Mouse (Mus musculus) MEL (cell line): Measurements from ENCODE around the gene Kcna5. TPM values are rescaled to one million over a fixed set of nuclear protein-coding genes. Genes with fewer than 3 reads are reported as not detected.

ENCODE experiments used
- DNase-seq: peaks from one replicate; pipeline ENCODE4 v3.0.0; 2011; ENCODE audit warnings: low read depth, low spot score
- H3K27ac ChIP-seq: 2 replicates; pipeline ENCODE4 v1.5.1; 2012; ENCODE audit warnings: low read depth, mild to moderate bottlenecking, control low read depth, low read length, moderate library complexity; ENCODE audit not compliant: control insufficient read depth
- H3K27me3 ChIP-seq, 2 experiments: fragments of 150-350 bp in 1 of 2; sonication (generic) in 1 of 2; 2 replicates each; pipeline ENCODE4 v1.6.1; 2012; ENCODE audit warnings: low read length in 2 of 2, mild to moderate bottlenecking in 2 of 2, improper control_type of control experiment in 1 of 2, moderate library complexity in 1 of 2; ENCODE audit not compliant: insufficient read depth in 2 of 2, control insufficient read depth in 1 of 2
- H3K36me3 ChIP-seq, 2 experiments: 2 replicates each; pipeline ENCODE4 v1.6.1; 2012 to 2014; ENCODE audit warnings: low read length in 2 of 2, improper control_type of control experiment in 1 of 2, inconsistent platforms in 1 of 2, mild to moderate bottlenecking in 1 of 2; ENCODE audit not compliant: insufficient read depth in 2 of 2, control insufficient read depth in 1 of 2
- H3K4me1 ChIP-seq, 2 experiments: fragments of 150-350 bp in 1 of 2; sonication (generic) in 1 of 2; 2 replicates each; pipeline ENCODE4 v1.6.1; 2012; ENCODE audit warnings: low read length in 2 of 2, improper control_type of control experiment in 1 of 2, mild to moderate bottlenecking in 1 of 2; ENCODE audit not compliant: insufficient read depth in 2 of 2, control insufficient read depth in 1 of 2
- H3K4me3 ChIP-seq, 2 experiments: fragments of 150-350 bp in 1 of 2; sonication (generic) in 1 of 2; 2 replicates each; pipeline ENCODE4 v1.5.1; 2012; ENCODE audit warnings: low read depth in 2 of 2, low read length in 2 of 2, mild to moderate bottlenecking in 2 of 2, moderate library complexity in 2 of 2, control low read depth in 1 of 2, improper control_type of control experiment in 1 of 2; ENCODE audit not compliant: control insufficient read depth in 1 of 2, insufficient read depth in 1 of 2
- H3K79me2 ChIP-seq: 2 replicates; pipeline ENCODE4 v1.6.1; 2012; ENCODE audit warnings: mild to moderate bottlenecking, low read length, moderate library complexity; ENCODE audit not compliant: control insufficient read depth, poor library complexity, insufficient read depth
- H3K9ac ChIP-seq: 2 replicates; pipeline ENCODE4 v1.6.1; 2012; ENCODE audit warnings: low read depth, mild to moderate bottlenecking, control low read depth, low read length, moderate library complexity; ENCODE audit not compliant: control insufficient read depth, poor library complexity, severe bottlenecking
- H3K9me3 ChIP-seq: fragments of 150-350 bp; sonication (generic); replicated peaks from 2 replicates; pipeline ENCODE4 v1.6.1; 2012; ENCODE audit warnings: mild to moderate bottlenecking, low read length, improper control_type of control experiment, moderate library complexity; ENCODE audit not compliant: insufficient read depth
- CHD1 ChIP-seq: IDR thresholded peaks from 2 replicates; pipeline ENCODE4 v1.6.1; 2012; ENCODE audit warnings: low read depth, mild to moderate bottlenecking, inconsistent platforms, low read length, improper control_type of control experiment
- CHD2 ChIP-seq: IDR thresholded peaks from 2 replicates; pipeline ENCODE4 v1.6.1; 2011; ENCODE audit warnings: low read length, improper control_type of control experiment
- CTCF ChIP-seq, 3 experiments: IDR thresholded peaks in 2 of 3; conservative IDR thresholded peaks in 1 of 3; 2 replicates each; pipeline ENCODE4 v1.5.1; 2011 to 2012; ENCODE audit warnings: low read length in 3 of 3, low read depth in 2 of 3, mild to moderate bottlenecking in 2 of 3, improper control_type of control experiment in 1 of 3, inconsistent platforms in 1 of 3, mixed read lengths in 1 of 3, moderate library complexity in 1 of 3; ENCODE audit not compliant: control insufficient read depth in 1 of 3, insufficient read depth in 1 of 3, poor library complexity in 1 of 3, severe bottlenecking in 1 of 3
- E2F4 ChIP-seq: IDR thresholded peaks from 2 replicates; pipeline ENCODE4 v1.6.1; 2011; ENCODE audit warnings: low read depth, low read length, improper control_type of control experiment, borderline replicate concordance
- ELF1 ChIP-seq: IDR thresholded peaks from 2 replicates; pipeline ENCODE4 v1.6.1; 2014; ENCODE audit warnings: low read depth, mild to moderate bottlenecking, inconsistent platforms, low read length, improper control_type of control experiment, moderate library complexity
- EP300 ChIP-seq, 2 experiments: IDR thresholded peaks; 2 replicates each; pipeline ENCODE4 v1.6.1; 2011; ENCODE audit warnings: improper control_type of control experiment in 2 of 2, low read length in 2 of 2, low read depth in 1 of 2, mild to moderate bottlenecking in 1 of 2
- ETS1 ChIP-seq: IDR thresholded peaks from 2 replicates; pipeline ENCODE4 v1.6.1; 2012; ENCODE audit warnings: low read depth, mild to moderate bottlenecking, inconsistent platforms, low read length, improper control_type of control experiment, moderate library complexity
- GABPA ChIP-seq: IDR thresholded peaks from 2 replicates; pipeline ENCODE4 v1.6.1; 2012; ENCODE audit warnings: low read depth, mild to moderate bottlenecking, inconsistent platforms, low read length, improper control_type of control experiment, moderate library complexity
- HCFC1 ChIP-seq: IDR thresholded peaks from 2 replicates; pipeline ENCODE4 v1.6.1; 2012; ENCODE audit warnings: low read depth, mild to moderate bottlenecking, inconsistent platforms, low read length, improper control_type of control experiment, moderate library complexity
- JUND ChIP-seq: IDR thresholded peaks from 2 replicates; pipeline ENCODE4 v1.6.1; 2011; ENCODE audit warnings: low read depth, mild to moderate bottlenecking, improper control_type of control experiment, low read length
- KAT2A ChIP-seq: conservative IDR thresholded peaks from 2 replicates; pipeline ENCODE4 v1.6.1; 2012; ENCODE audit warnings: low read depth, low read length, improper control_type of control experiment, inconsistent platforms
- MAFK ChIP-seq: IDR thresholded peaks from 2 replicates; pipeline ENCODE4 v1.6.1; 2011; ENCODE audit warnings: low read depth, mild to moderate bottlenecking, low read length, improper control_type of control experiment, borderline replicate concordance
- MYB ChIP-seq: IDR thresholded peaks from 2 replicates; pipeline ENCODE4 v1.6.1; 2011; ENCODE audit warnings: mild to moderate bottlenecking, low read depth, low read length, improper control_type of control experiment
- POLR2A ChIP-seq, 2 experiments: IDR thresholded peaks; 2 replicates each; pipeline ENCODE4 v1.6.1; 2011 to 2012; ENCODE audit warnings: low read length in 2 of 2, mild to moderate bottlenecking in 2 of 2, control low read depth in 1 of 2, improper control_type of control experiment in 1 of 2, low read depth in 1 of 2, moderate library complexity in 1 of 2; ENCODE audit not compliant: control insufficient read depth in 1 of 2, insufficient read depth in 1 of 2, poor library complexity in 1 of 2
- POLR2AphosphoS2 ChIP-seq: IDR thresholded peaks from 2 replicates; pipeline ENCODE4 v1.6.1; 2011; ENCODE audit warnings: low read length, improper control_type of control experiment
- POLR2AphosphoS5 ChIP-seq: IDR thresholded peaks from 2 replicates; pipeline ENCODE4 v1.6.1; 2012; ENCODE audit warnings: low read depth, borderline replicate concordance, mild to moderate bottlenecking, inconsistent platforms, low read length, moderate library complexity, mixed read lengths
- RCOR1 ChIP-seq: IDR thresholded peaks from 2 replicates; pipeline ENCODE4 v1.6.1; 2012; ENCODE audit warnings: low read depth, mild to moderate bottlenecking, inconsistent platforms, low read length, improper control_type of control experiment
- TBP ChIP-seq: IDR thresholded peaks from 2 replicates; pipeline ENCODE4 v1.8.0; 2011; ENCODE audit warnings: low read depth, low read length, improper control_type of control experiment
- TCF12 ChIP-seq: IDR thresholded peaks from 2 replicates; pipeline ENCODE4 v1.6.1; 2014; ENCODE audit warnings: low read depth, mild to moderate bottlenecking, inconsistent platforms, low read length, improper control_type of control experiment, moderate library complexity
- ZC3H11A ChIP-seq: IDR thresholded peaks from 2 replicates; pipeline ENCODE4 v1.6.1; 2012; ENCODE audit warnings: low read depth, mild to moderate bottlenecking, inconsistent platforms, low read length, improper control_type of control experiment
- ZKSCAN1 ChIP-seq: IDR thresholded peaks from 2 replicates; pipeline ENCODE4 v1.6.1; 2012; ENCODE audit warnings: low read depth, mild to moderate bottlenecking, inconsistent platforms, low read length, improper control_type of control experiment, moderate library complexity
- ZMIZ1 ChIP-seq: IDR thresholded peaks from 2 replicates; pipeline ENCODE4 v1.6.1; 2012; ENCODE audit warnings: low read depth, mild to moderate bottlenecking, inconsistent platforms, low read length, improper control_type of control experiment, moderate library complexity
- polyA plus RNA-seq, 2 experiments: library from polyadenylated mRNA; stranded (reverse) in 1 of 2; unstranded in 1 of 2; fragments of >175 nt in 1 of 2; fragments of >200 nt in 1 of 2; gene quantifications; 2 replicates each; pipeline versions ENCODE4 v1.2.1 to v1.2.4; 2012; ENCODE audit warnings: low replicate concordance in 2 of 2, low read depth in 1 of 2; ENCODE audit not compliant: insufficient read length in 2 of 2, insufficient read depth in 1 of 2, missing spikeins in 1 of 2
- total RNA-seq: library from RNA; depleted of rRNA; stranded (reverse); fragments of 300-350 nt; gene quantifications from 2 replicates; pipeline ENCODE4 v1.2.3, GENCODE M21; 2012; rRNA removed

The Kcna5 gene
- total RNA-seq, result not detected in 2 replicates
- polyA plus RNA-seq, result not detected

DNA sequence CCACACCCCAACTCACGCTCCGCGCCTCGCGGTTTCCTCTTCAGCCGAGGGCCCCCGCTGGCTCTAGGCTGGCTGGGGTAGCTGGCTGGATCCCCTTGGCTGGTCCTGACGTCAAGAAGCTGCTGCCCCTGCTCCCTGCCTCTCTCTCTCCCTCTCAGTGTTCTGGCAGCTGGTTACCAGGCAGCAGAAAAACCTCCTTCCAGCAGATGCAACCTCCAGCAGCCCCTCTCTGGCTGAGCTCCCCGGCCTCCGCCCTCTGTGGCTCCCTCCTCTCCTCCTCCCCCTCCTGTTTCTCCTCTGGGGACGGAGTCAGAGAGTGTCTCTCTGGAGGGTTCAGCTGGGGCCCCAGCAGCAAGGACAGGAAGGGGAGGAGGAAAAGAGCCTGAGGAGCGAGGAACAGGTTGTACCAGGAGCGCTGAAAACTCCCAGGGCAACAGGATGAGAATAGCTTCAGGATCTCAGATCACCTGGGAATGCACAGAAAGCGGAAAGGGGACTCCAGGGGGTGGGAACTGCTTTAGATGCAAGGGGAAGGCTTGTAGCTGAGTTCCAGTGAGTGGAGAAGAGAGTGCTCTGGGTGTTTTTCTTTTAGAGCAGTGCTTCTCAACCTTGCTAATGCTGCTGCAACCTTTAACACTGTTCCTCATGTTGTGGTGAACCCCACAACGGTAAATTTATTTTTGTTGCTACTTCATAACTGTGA lies at the start of gene Kcna5:
Gene Kcna5, minus strand, starts transcription at position 205 of the 703 bp plus-strand sequence.
- H3K9me3 ChIP-seq, result no peaks in the 10 kb centered on the region
- H3K36me3 ChIP-seq, result no peaks in the 10 kb centered on the region
- TF ChIP-seq ZMIZ1 (no peak), KAT2A (no peak), MAFK (no peak), CHD1 (no peak), HCFC1 (no peak), ZKSCAN1 (no peak), ZC3H11A (no peak), JUND (no peak), POLR2AphosphoS5 (no peak), RCOR1 (no peak), CHD2 (no peak), ETS1 (no peak), E2F4 (no peak)
- H3K27me3 ChIP-seq, result no peaks in the 10 kb centered on the region
- H3K4me3 ChIP-seq, result no peak within 1 kb of the TSS
- no peak for DNase-seq
- H3K27ac ChIP-seq, result no peak within 1 kb of the TSS
- no peaks in the 10 kb centered on the region for H3K4me1 ChIP-seq
- H3K9ac ChIP-seq, result no peak within 1 kb of the TSS
- no peaks in the 10 kb centered on the region for H3K79me2 ChIP-seq

DNA sequence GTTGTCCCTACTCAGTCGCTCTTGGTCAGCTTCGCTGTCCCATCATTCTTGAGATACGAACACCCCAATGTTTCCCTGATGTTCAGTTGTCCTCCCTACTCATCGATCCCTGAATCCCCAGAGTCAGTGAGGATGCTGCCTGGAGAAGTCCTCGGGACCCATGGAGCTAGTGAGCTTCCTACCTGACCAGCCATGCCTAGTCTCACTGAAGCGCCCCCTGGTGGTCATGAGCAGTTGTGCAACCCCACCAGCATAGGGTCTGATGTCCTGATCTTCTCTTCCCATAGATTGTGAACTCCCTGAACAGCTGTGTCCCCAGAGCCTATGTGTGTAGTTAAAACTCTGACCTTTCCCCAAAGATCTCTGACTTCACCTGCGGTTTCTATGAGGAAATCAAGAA lies 47.9 kb upstream of the Kcna5 start:
- peak; percentile 18 to 45 (median 43); a peak in 5 of 6 replicates for TF ChIP-seq CTCF (IDR thresholded peaks at IDR 0.05 in 2 of 3, conservative IDR thresholded peaks at IDR 0.05 in 1 of 3; ENCODE audit: control insufficient read depth in 1 of 3, insufficient read depth in 1 of 3, low read depth in 2 of 3, low read length in 3 of 3, poor library complexity in 1 of 3, severe bottlenecking in 1 of 3)
- TF ChIP-seq MAFK, result no peak
- TF ChIP-seq GABPA, result no peak
- Histone ChIP-seq H3K27me3 (no peaks in the 10 kb centered on the region), H3K9ac (no peak overlapping the region), H3K79me2 (no peaks in the 10 kb centered on the region), H3K4me3 (no peak overlapping the region), H3K27ac (no peak overlapping the region), H3K4me1 (no peaks in the 10 kb centered on the region), H3K36me3 (no peaks in the 10 kb centered on the region), H3K9me3 (no peaks in the 10 kb centered on the region)
- peak; percentile 3 for DNase-seq

DNA sequence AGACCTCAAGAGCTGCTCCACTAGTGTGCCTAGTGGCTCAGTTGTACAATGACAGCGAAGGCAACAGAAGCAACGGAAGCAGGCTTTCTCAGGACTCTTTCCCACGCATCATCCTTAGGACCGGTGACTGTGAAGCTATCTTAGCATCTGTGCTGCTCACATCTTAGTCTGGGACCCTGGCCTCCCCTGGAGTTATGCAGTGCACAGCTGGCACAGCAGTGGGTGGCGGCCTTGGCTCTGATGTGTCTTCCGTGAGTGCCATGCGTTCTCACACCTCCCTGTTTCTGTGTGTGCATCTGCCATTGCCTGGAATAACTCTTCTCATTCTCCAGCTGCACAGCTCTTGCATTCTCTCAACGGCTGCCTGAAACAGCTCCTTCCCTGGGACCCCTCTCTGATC lies 46.4 kb upstream of the Kcna5 start:
- Histone ChIP-seq H3K27ac (no peak overlapping the region), H3K27me3 (no peaks in the 10 kb centered on the region), H3K4me3 (no peak overlapping the region), H3K4me1 (no peaks in the 10 kb centered on the region), H3K36me3 (no peaks in the 10 kb centered on the region), H3K9ac (no peak overlapping the region), H3K9me3 (no peaks in the 10 kb centered on the region), H3K79me2 (no peaks in the 10 kb centered on the region)
- TF ChIP-seq POLR2A (IDR thresholded peaks at IDR 0.05; ENCODE audit: control insufficient read depth in 1 of 2, insufficient read depth in 1 of 2, low read depth in 1 of 2, low read length in 2 of 2, poor library complexity in 1 of 2), result no peak
- no peak for TF ChIP-seq TCF12
- TF ChIP-seq HCFC1, result no peak
- no peak for TF ChIP-seq ZKSCAN1
- TF ChIP-seq ELF1, result no peak
- no peak for TF ChIP-seq MYB
- no peak for TF ChIP-seq RCOR1
- TF ChIP-seq EP300 (IDR thresholded peaks at IDR 0.05; ENCODE audit: low read depth in 1 of 2, low read length in 2 of 2), result no peak
- TF ChIP-seq POLR2AphosphoS2, result no peak
- no peak for TF ChIP-seq TBP
- TF ChIP-seq CTCF (IDR thresholded peaks at IDR 0.05 in 2 of 3, conservative IDR thresholded peaks at IDR 0.05 in 1 of 3; ENCODE audit: control insufficient read depth in 1 of 3, insufficient read depth in 1 of 3, low read depth in 2 of 3, low read length in 3 of 3, poor library complexity in 1 of 3, severe bottlenecking in 1 of 3), result no peak
- DNase-seq, result no peak
